Mouse (Mus musculus) heart, embryonic 13.5 days (tissue): ENCODE measurements around the gene BC034090. TPM values are rescaled to one million over a fixed set of nuclear protein-coding genes. Genes with fewer than 3 reads are reported as not detected.
A peak's percentile ranks its signal among the peaks of the same experiment; 100 is the strongest.
"Not testable (repeated sequence)": the region's sequence is repeated elsewhere in the genome, so short reads cannot be mapped to it uniquely, and the experiment has no call there.

Experiments
- ATAC-seq: fragments of 200-750 bp; cut with Nextera tagmentation; 2 replicates; pipeline ENCODE4 v1.8.0; 2017; ENCODE audit warnings: moderate TSS enrichment; ENCODE audit not compliant: insufficient number of reproducible peaks, low FRiP score, low TSS enrichment; ENCODE audit errors: extremely low read depth
- H3K27ac ChIP-seq: fragments of 300-500 bp; sonication (generic); replicated peaks from 2 replicates; pipeline ENCODE4 v1.5.1; 2015; ENCODE audit warnings: moderate library complexity, mild to moderate bottlenecking, inconsistent platforms
- H3K27me3 ChIP-seq: fragments of 300-500 bp; sonication (generic); replicated peaks from 2 replicates; pipeline ENCODE4 v1.6.1; 2015; ENCODE audit warnings: mild to moderate bottlenecking, inconsistent platforms
- H3K36me3 ChIP-seq: fragments of 300-500 bp; sonication (generic); 2 replicates; pipeline ENCODE4 v1.6.1; 2015; ENCODE audit warnings: mild to moderate bottlenecking, inconsistent platforms
- H3K4me1 ChIP-seq: fragments of 300-500 bp; sonication (generic); 2 replicates; pipeline ENCODE4 v1.6.1; 2015; ENCODE audit warnings: inconsistent platforms
- H3K4me2 ChIP-seq: fragments of 300-500 bp; sonication (generic); 2 replicates; pipeline ENCODE4 v1.6.1; 2015; ENCODE audit warnings: inconsistent platforms, mild to moderate bottlenecking, moderate library complexity
- H3K4me3 ChIP-seq: fragments of 300-500 bp; sonication (generic); 2 replicates; pipeline ENCODE4 v1.5.1; 2015; ENCODE audit warnings: moderate library complexity, mild to moderate bottlenecking, inconsistent platforms
- H3K9ac ChIP-seq: fragments of 300-500 bp; sonication (generic); 2 replicates; pipeline ENCODE4 v1.6.1; 2015; ENCODE audit warnings: inconsistent platforms, mild to moderate bottlenecking, moderate library complexity
- H3K9me3 ChIP-seq: fragments of 300-500 bp; sonication (generic); 2 replicates; pipeline ENCODE4 v1.6.1; 2016; ENCODE audit warnings: inconsistent platforms
- WGBS: fragments of 180-500 bp; shearing (Covaris S2); methylation state at CpG from one replicate; pipeline ENCODE4 v1.1.7; 2015; ENCODE audit warnings: mixed read lengths; 5-methylcytosine and 5-hydroxymethylcytosine counted together
- polyA plus RNA-seq: library from polyadenylated mRNA; unstranded; fragments of >200 nt; fragmentation: Nextera tagmentation; extraction: Ambion mirVana; gene quantifications from 2 replicates; pipeline ENCODE4 v1.2.1, GENCODE M21; 2015

BC034090 gene
- polyA plus RNA-seq, 1 experiment from 2014 or later, result 7.0 TPM

- not testable (repeated sequence) for H3K9ac ChIP-seq, ATAC-seq
- WGBS, result 87% methylated on average over 10 of the region's 10 CpGs
Observed at GRCm38 (mm10) chr1:155262496-155262895, 18.3 kb upstream of the BC034090 start.

GRCm38 (mm10) chr1:155254309-155254708, 10.1 kb upstream of the BC034090 start:
- Histone ChIP-seq H3K27ac (no peak overlapping the region), H3K4me1 (peaks cover 9% of the 10 kb centered on the region), H3K4me3 (no peak overlapping the region), H3K9ac (no peak overlapping the region), H3K4me2 (no peak overlapping the region), H3K27me3 (peaks cover 3% of the 10 kb centered on the region; the same call in 1 of the 2 replicates), H3K36me3 (no peaks in the 10 kb centered on the region), H3K9me3 (no peaks in the 10 kb centered on the region)
- 83% methylated on average over 8 of the region's 8 CpGs for WGBS
- no peak for ATAC-seq

More at GRCm38 (mm10) chr1:155262496-155262895, 18.3 kb upstream of the BC034090 start:
- H3K4me1 ChIP-seq, H3K27ac ChIP-seq, H3K36me3 ChIP-seq, H3K9me3 ChIP-seq, H3K27me3 ChIP-seq, H3K4me3 ChIP-seq, H3K4me2 ChIP-seq: not testable (repeated sequence)

DNA sequence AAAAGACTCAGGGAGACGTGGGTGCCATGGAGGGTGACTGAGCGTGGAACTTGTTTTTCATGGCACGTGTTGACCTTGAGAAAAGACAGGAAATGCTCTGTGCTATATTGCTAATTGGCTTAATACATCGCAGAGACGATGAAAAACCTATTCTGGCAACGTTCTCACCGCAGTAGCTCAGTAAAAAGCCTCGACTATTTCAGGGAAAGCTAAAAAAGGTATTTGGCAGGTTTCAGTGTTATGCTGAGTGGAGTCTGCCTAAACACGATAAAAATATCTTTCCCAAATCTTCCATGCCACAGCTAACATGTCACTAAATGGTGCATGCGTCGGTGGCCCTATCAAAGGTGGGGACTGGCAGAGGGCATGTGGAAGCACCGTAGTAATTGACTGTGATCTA, 8.9 kb upstream of the BC034090 start:
- H3K4me3 ChIP-seq, result no peak overlapping the region
- H3K4me2 ChIP-seq, result no peak overlapping the region
- no peak overlapping the region for H3K27ac ChIP-seq
- no peaks in the 10 kb centered on the region for H3K36me3 ChIP-seq
- H3K4me1 ChIP-seq, result peaks cover 9% of the 10 kb centered on the region
- ATAC-seq, result no peak
- peaks cover 3% of the 10 kb centered on the region; the same call in 1 of the 2 replicates for H3K27me3 ChIP-seq
- 67% methylated on average over 12 of the region's 12 CpGs for WGBS
- no peak overlapping the region for H3K9ac ChIP-seq
- no peaks in the 10 kb centered on the region for H3K9me3 ChIP-seq

DNA sequence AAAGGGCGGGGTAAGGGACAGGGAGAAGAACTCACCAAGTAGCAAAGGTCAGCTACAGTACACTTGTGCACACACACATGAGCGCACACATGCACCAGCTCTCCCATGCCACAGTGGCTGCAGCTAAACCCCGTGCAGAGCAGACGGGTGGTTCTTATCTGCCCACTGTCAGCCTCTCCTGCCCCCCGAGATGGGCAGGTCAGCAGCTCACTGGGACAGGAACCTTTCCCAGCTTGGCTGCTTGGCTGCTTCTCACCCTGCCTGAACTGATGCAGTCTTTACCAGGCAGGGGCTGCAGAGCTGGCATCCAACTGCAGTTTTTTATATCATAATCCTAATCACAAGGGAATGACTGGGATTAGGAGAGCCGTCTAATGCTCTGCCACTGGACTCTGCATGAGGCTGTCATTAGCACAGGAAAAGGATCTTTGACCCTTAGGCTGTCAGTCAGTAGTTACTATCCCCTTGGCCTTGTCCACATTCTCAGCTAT, 8.4 kb upstream of the BC034090 start:
- H3K4me1 ChIP-seq, result peaks cover 12% of the 10 kb centered on the region
- ATAC-seq, result no peak
- no peaks in the 10 kb centered on the region for H3K36me3 ChIP-seq
- 36% methylated on average over 6 of the region's 6 CpGs for WGBS
- no peak overlapping the region for H3K4me2 ChIP-seq
- H3K4me3 ChIP-seq, result no peak overlapping the region
- 0 out of 2 replicates have a peak overlapping the region, but pooled peaks have one; percentile 28 for H3K9ac ChIP-seq
- H3K27me3 ChIP-seq, result peaks cover 3% of the 10 kb centered on the region; the same call in 1 of the 2 replicates
- no peak overlapping the region for H3K27ac ChIP-seq
- no peaks in the 10 kb centered on the region for H3K9me3 ChIP-seq

DNA sequence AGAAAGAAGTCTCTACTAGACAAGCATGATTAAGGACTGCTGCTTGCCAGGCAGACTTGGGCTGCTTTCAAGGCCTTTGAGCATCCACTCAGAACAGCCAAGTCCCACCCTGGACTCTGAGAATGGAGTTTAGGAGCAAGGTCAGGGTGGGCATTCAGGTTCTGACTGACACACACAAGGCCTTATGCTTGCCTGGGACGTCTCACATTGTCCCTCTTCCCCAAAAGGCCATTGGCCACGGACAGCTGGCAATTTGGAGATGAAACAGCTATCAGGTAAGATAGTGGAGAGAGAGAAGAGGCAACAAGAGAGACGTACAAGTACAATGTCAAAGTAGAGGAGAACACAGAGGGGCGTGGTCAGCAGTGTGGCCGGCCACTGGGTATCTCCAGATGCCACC, 7.4 kb upstream of the BC034090 start:
- 66% methylated on average over 5 of the region's 5 CpGs for WGBS
- ATAC-seq, result no peak
- no peak overlapping the region for H3K4me3 ChIP-seq

GRCm38 (mm10) chr1:155250531-155251135, 6.4 kb upstream of the BC034090 start:
- WGBS, result 44% methylated on average over 4 of the region's 4 CpGs

More for the DNA sequence above, 7.4 kb upstream of the BC034090 start:
- H3K27ac ChIP-seq, result no peak overlapping the region
- H3K4me2 ChIP-seq, result no peak overlapping the region
- H3K9me3 ChIP-seq, result no peaks in the 10 kb centered on the region
- peaks cover 16% of the 10 kb centered on the region for H3K4me1 ChIP-seq
- peaks cover 3% of the 10 kb centered on the region; the same call in 1 of the 2 replicates for H3K27me3 ChIP-seq
- H3K9ac ChIP-seq, result no peak overlapping the region
- H3K36me3 ChIP-seq, result no peaks in the 10 kb centered on the region

GRCm38 (mm10) chr1:155249896-155250295, 5.7 kb upstream of the BC034090 start:
- no peaks in the 10 kb centered on the region for H3K9me3 ChIP-seq
- H3K27me3 ChIP-seq, result peaks cover 3% of the 10 kb centered on the region; the same call in 1 of the 2 replicates
- ATAC-seq, result no peak
- H3K4me3 ChIP-seq, result no peak overlapping the region
- peaks cover 22% of the 10 kb centered on the region for H3K4me1 ChIP-seq
- no peak overlapping the region for H3K9ac ChIP-seq
- no peak overlapping the region for H3K4me2 ChIP-seq
- H3K27ac ChIP-seq, result no peak overlapping the region
- 44% methylated on average over 5 of the region's 5 CpGs for WGBS
- no peaks in the 10 kb centered on the region for H3K36me3 ChIP-seq

More at GRCm38 (mm10) chr1:155250531-155251135, 6.4 kb upstream of the BC034090 start:
- ATAC-seq, result no peak
- Histone ChIP-seq H3K4me1 (peaks cover 18% of the 10 kb centered on the region), H3K27ac (no peak overlapping the region), H3K27me3 (peaks cover 3% of the 10 kb centered on the region; the same call in 1 of the 2 replicates), H3K36me3 (no peaks in the 10 kb centered on the region), H3K9me3 (no peaks in the 10 kb centered on the region), H3K4me3 (no peak overlapping the region), H3K9ac (no peak overlapping the region), H3K4me2 (no peak overlapping the region)

- no peak for ATAC-seq
- no peaks in the 10 kb centered on the region for H3K9me3 ChIP-seq
- 31% methylated on average over 5 of the region's 5 CpGs for WGBS
- peaks cover 3% of the 10 kb centered on the region; the same call in 1 of the 2 replicates for H3K27me3 ChIP-seq
- no peak overlapping the region for H3K27ac ChIP-seq
- peaks cover 25% of the 10 kb centered on the region for H3K4me1 ChIP-seq
- no peak overlapping the region for H3K4me3 ChIP-seq
- no peak overlapping the region for H3K9ac ChIP-seq
- no peak overlapping the region for H3K4me2 ChIP-seq
- H3K36me3 ChIP-seq, result no peaks in the 10 kb centered on the region
Observed at GRCm38 (mm10) chr1:155248041-155248440, 3.8 kb upstream of the BC034090 start.

GRCm38 (mm10) chr1:155247441-155247840, 3.2 kb upstream of the BC034090 start:
- no peaks in the 10 kb centered on the region for H3K9me3 ChIP-seq
- peaks cover 3% of the 10 kb centered on the region; the same call in 1 of the 2 replicates for H3K27me3 ChIP-seq
- no peak for ATAC-seq
- no peak overlapping the region for H3K4me3 ChIP-seq
- peaks cover 23% of the 10 kb centered on the region for H3K4me1 ChIP-seq
- 30% methylated on average over 5 of the region's 5 CpGs for WGBS
- H3K9ac ChIP-seq, result no peak overlapping the region
- H3K4me2 ChIP-seq, result no peak overlapping the region
- H3K27ac ChIP-seq, result no peak overlapping the region
- H3K36me3 ChIP-seq, result 0 out of 2 replicates have a peak, but pooled peaks cover 2% of the 10 kb centered on the region

DNA sequence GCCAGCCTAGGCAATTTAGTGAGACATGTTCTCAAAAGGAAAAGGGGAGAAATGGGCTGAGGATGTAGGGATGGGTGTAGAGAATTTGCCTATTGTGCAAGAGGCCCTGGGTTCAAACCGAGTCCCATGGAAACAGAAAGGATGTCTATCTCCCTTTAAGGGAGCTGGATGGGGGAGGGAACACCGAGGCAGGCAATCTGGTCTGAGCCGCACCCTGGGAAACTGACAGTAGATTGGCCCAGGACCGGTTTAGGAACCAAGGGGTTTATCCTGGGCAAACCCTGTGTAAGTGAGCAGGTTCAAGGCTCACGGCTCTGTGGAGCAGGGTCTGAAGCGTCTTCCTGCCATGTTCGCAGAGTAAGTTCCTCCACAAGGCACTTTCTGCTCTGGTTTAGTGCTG, 1.3 kb upstream of the BC034090 start:
- ATAC-seq, result no peak
- peaks cover 18% of the 10 kb centered on the region for H3K36me3 ChIP-seq
- H3K27ac ChIP-seq, result peak overlapping the region; percentile 92
- peaks cover 38% of the 10 kb centered on the region for H3K4me1 ChIP-seq
- no peaks in the 10 kb centered on the region for H3K9me3 ChIP-seq
- 69% methylated on average over 7 of the region's 7 CpGs for WGBS
- peak overlapping the region; percentile 84 for H3K4me2 ChIP-seq
- peak overlapping the region; percentile 94 for H3K9ac ChIP-seq
- H3K4me3 ChIP-seq, result peak overlapping the region; percentile 76
- H3K27me3 ChIP-seq, result no peaks in the 10 kb centered on the region; the same call in 1 of the 2 replicates

DNA sequence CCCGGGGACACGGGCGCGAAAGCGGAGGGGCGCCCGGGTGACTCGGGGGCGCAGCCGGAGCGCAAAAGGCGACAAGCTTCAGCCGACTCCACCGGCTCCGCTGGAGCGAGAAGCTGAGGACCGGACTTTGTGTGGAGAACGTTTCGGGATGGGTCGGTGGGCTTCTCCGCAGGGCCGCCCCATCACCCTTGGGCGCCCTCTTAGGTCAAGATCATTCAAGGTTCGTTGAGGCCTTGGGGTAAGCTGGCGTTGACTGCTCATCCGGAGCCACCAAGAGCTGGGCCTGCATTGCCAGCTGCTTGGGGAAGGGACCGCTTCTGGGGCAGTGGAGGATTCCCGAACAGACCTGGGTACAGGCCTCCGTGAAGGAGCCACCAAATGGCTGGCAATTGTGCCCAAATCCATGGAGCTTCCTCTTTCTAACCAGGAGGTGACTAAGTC, 547 bp upstream of the BC034090 start:
- H3K4me3 ChIP-seq, result peak overlapping the region; percentile 76
- peak overlapping the region; percentile 84 for H3K4me2 ChIP-seq
- peaks cover 43% of the 10 kb centered on the region for H3K4me1 ChIP-seq
- H3K36me3 ChIP-seq, result peaks cover 25% of the 10 kb centered on the region
- H3K27ac ChIP-seq, result peak overlapping the region; percentile 92
- H3K27me3 ChIP-seq, result no peaks in the 10 kb centered on the region
- ATAC-seq, result no peak
- WGBS, result 2% methylated on average over 29 of the region's 29 CpGs
- H3K9me3 ChIP-seq, result no peaks in the 10 kb centered on the region
- H3K9ac ChIP-seq, result peak overlapping the region; percentile 94

- 0 out of 2 replicates have a peak overlapping the region, but pooled peaks have one; percentile 7 for H3K9ac ChIP-seq
- no peak for ATAC-seq
- H3K36me3 ChIP-seq, result peaks cover 36% of the 10 kb centered on the region
- H3K27ac ChIP-seq, result 0 out of 2 replicates have a peak overlapping the region, but pooled peaks have one; percentile 5
- WGBS, result 74% methylated on average over 1 of the region's 1 CpGs
- H3K9me3 ChIP-seq, result no peaks in the 10 kb centered on the region
- peaks cover 62% of the 10 kb centered on the region for H3K4me1 ChIP-seq
- peak overlapping the region; percentile 28; the same call in 1 of the 2 replicates for H3K4me2 ChIP-seq
- H3K4me3 ChIP-seq, result no peak overlapping the region
- H3K27me3 ChIP-seq, result no peaks in the 10 kb centered on the region
Observed at GRCm38 (mm10) chr1:155242488-155242745, 1.8 kb downstream of the BC034090 start.
